ENCODE assay signal across 18 mouse cellular contexts in the genomic region with DNA sequence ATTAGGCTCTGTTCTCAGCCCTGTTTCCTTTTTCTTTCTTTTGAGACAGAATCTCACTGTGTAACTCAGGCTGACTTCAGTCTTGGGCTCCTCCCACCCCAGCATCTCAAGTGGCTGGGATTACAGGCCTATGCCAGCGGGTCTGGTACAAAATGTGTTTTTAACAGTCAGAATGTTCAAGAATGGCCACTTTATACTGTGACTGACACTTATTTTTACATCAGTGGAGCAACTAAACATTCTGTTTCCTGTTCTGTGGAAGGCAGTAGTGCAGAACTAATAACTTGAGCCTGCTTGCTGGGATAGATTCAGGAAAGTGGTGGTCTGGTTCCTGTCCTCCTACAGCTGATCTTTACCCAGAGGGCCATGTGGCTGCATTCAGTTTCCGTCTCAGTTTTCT. TPM values are rescaled to one million over a fixed set of nuclear protein-coding genes. Genes with fewer than 3 reads are reported as not detected.
DNase-seq lines count a peak whose midpoint lies in the region; ATAC-seq and TF ChIP-seq lines count a peak whose summit lies in the region.
"Had no signal": no experiment of that assay in that cellular context is flagged by ENCODE, and none has a peak within 500 bp of the region (broad histone marks: within the 10 kb centered on the region; RNA-seq: fewer than 3 reads in every experiment).

No protein-coding gene starts in this region.

- DNase-seq in heart, postnatal 36 days, result no peak
- no peak for DNase-seq in lung, embryonic 14.5 days
- no peak for DNase-seq in lung, postnatal 4 days
- peak; percentile 21 for DNase-seq in lung, postnatal 10 days
- no peak for DNase-seq in thymus, postnatal 0 days (ENCODE audit: low spot score)
- DNase-seq: adrenal gland, postnatal 10 days; cerebellum, adult 18-20 months; kidney, adult 18-20 months; spleen, adult 18-20 months; thymus, postnatal 25 days had no signal

- intact Hi-C loops in heart, postnatal 36 days (cut with DNase I), result no loop called here

- no peak for TF ChIP-seq CTCF in lung, embryonic 14.5 days (IDR thresholded peaks at IDR 0.05; ENCODE audit: low read depth)

- 0 out of 2 replicates have a peak, but pooled peaks cover 7% of the 10 kb centered on the region for H3K36me3 ChIP-seq in heart, embryonic 12.5 days
- peaks cover 13% of the 10 kb centered on the region; the same call in 1 of the 2 replicates for H3K36me3 ChIP-seq in lung, embryonic 14.5 days (ENCODE audit: insufficient read depth)

- peaks cover 19% of the 10 kb centered on the region for H3K4me1 ChIP-seq in heart, embryonic 12.5 days (replicated peaks)
- no peaks in the 10 kb centered on the region for H3K4me1 ChIP-seq in lung, embryonic 14.5 days (ENCODE audit: insufficient read depth)
- H3K4me1 ChIP-seq: embryonic facial prominence, embryonic 12.5 days; heart, embryonic 10.5 days had no signal

- ATAC-seq in heart, embryonic 12.5 days (ENCODE audit: insufficient number of reproducible peaks, low FRiP score), result no peak
- ATAC-seq in lung, embryonic 14.5 days (ENCODE audit: insufficient read depth), result no peak
- peak; percentile 63 for ATAC-seq in common myeloid progenitor, adult 5-6 weeks (replicated peaks; ENCODE audit: low read depth, poor library complexity, severe bottlenecking)
- ATAC-seq in inflammation-experienced regulatory T-cells, adult 6 months, result no peak
- ATAC-seq: Patski had no signal

- H3K27me3 ChIP-seq in heart, embryonic 12.5 days (replicated peaks), result no peaks in the 10 kb centered on the region
- no peaks in the 10 kb centered on the region for H3K27me3 ChIP-seq in lung, embryonic 14.5 days (ENCODE audit: insufficient read depth, low read length)
- H3K27me3 ChIP-seq: embryonic facial prominence, embryonic 12.5 days had no signal

- H3K4me2 ChIP-seq in heart, embryonic 12.5 days, result no peak overlapping the region
- H3K4me2 ChIP-seq in lung, embryonic 14.5 days, result no peak overlapping the region
- H3K4me2 ChIP-seq: embryonic facial prominence, embryonic 12.5 days had no signal

- no peak overlapping the region for H3K4me3 ChIP-seq in heart, embryonic 12.5 days
- H3K4me3 ChIP-seq in lung, embryonic 14.5 days (ENCODE audit: low read depth, low read length), result no peak overlapping the region
- H3K4me3 ChIP-seq: embryonic facial prominence, embryonic 12.5 days; heart, embryonic 10.5 days; left cerebral cortex, adult 2 months had no signal

- 42% methylated on average over 2 of the region's 2 CpGs for WGBS in heart, embryonic 12.5 days
- WGBS in lung, embryonic 14.5 days, result 30% methylated on average over 2 of the region's 2 CpGs

- 0 out of 2 replicates have a peak overlapping the region, but pooled peaks have one; percentile 36 for H3K27ac ChIP-seq in heart, embryonic 12.5 days (ENCODE audit: poor library complexity, severe bottlenecking)
- H3K27ac ChIP-seq in lung, embryonic 14.5 days (ENCODE audit: low read depth), result peak overlapping the region; percentile 36; the same call in 1 of the 2 replicates
- H3K27ac ChIP-seq: heart, embryonic 10.5 days; left cerebral cortex, adult 2 months; liver, embryonic 14.5 days had no signal

- no peak overlapping the region for H3K9ac ChIP-seq in heart, embryonic 12.5 days
- no peak overlapping the region for H3K9ac ChIP-seq in lung, embryonic 14.5 days
- H3K9ac ChIP-seq: embryonic facial prominence, embryonic 12.5 days; liver, embryonic 14.5 days had no signal

- H3K9me3 ChIP-seq in heart, embryonic 12.5 days (replicated peaks), result no peaks in the 10 kb centered on the region
- no peaks in the 10 kb centered on the region for H3K9me3 ChIP-seq in lung, embryonic 14.5 days (ENCODE audit: low read depth, low read length)
- H3K9me3 ChIP-seq: embryonic facial prominence, embryonic 12.5 days; heart, embryonic 10.5 days had no signal

RNA-seq across cellular contexts. Expression of gene Dlg3, which starts 33.1 kb away (rescaled TPM):
- polyA plus RNA-seq in heart, embryonic 12.5 days (2016; fragmentation: Nextera tagmentation; extraction: Ambion mirVana), result 4.7 and 5.1 TPM in 2 replicates
- total RNA-seq in heart, postnatal 36 days (2021), result 1 to 10 TPM; 3.0 to 3.4 TPM
- 4.2 and 4.8 TPM in 2 replicates for polyA plus RNA-seq in lung, embryonic 14.5 days (2014; fragmentation: Nextera tagmentation; extraction: Ambion mirVana)
- total RNA-seq in common myeloid progenitor, adult 5-6 weeks (2017), result 13.4 and 17.0 TPM in 2 replicates
- 2.2 and 2.3 TPM in 2 replicates for polyA plus RNA-seq in thymus, postnatal 0 days (2015; fragmentation: Nextera tagmentation; extraction: Ambion mirVana)
- 1 to 10 TPM; 1.3 to 7.7 (median 4.5) TPM for polyA plus RNA-seq in inflammation-experienced regulatory T-cells, adult 6 months (2017; shearing (Covaris generic))
